Mouse (Mus musculus): Measurements from ENCODE around the gene Srd5a3. TPM values are rescaled to one million over a fixed set of nuclear protein-coding genes. Genes with fewer than 3 reads are reported as not detected.

Srd5a3 gene
- polyA plus RNA-seq, 1 experiment from 2014 or later = 48.1 TPM

- no peak for ATAC-seq
- Histone ChIP-seq H3K4me3 (ENCODE audit: low read depth, low read length) (no peak overlapping the region), H3K4me2 (replicated peaks; ENCODE audit: low read depth, low read length) (no peak overlapping the region), H3K27me3 (replicated peaks; ENCODE audit: insufficient read depth, low read length) (no peaks in the 10 kb centered on the region), H3K9ac (replicated peaks; ENCODE audit: low read depth) (no peak overlapping the region), H3K27ac (ENCODE audit: low read length) (no peak overlapping the region), H3K9me3 (ENCODE audit: low read length) (no peaks in the 10 kb centered on the region), H3K4me1 (ENCODE audit: insufficient read depth, low read depth, low read length) (no peaks in the 10 kb centered on the region), H3K36me3 (ENCODE audit: insufficient read depth, low read length) (no peaks in the 10 kb centered on the region)
- no peak for DNase-seq (ENCODE audit: low spot score)
- 75% methylated on average over 7 of the region's 7 CpGs for WGBS
- TF ChIP-seq CTCF (IDR thresholded peaks at IDR 0.05) (no peak), EP300 (IDR thresholded peaks at IDR 0.05) (no peak)
Measured at GRCm38 (mm10) chr5:76164827-76165226, 24.8 kb downstream of the Srd5a3 start.

- Histone ChIP-seq H3K9ac (replicated peaks; ENCODE audit: low read depth) (no peak overlapping the region), H3K27me3 (replicated peaks; ENCODE audit: insufficient read depth, low read length) (no peaks in the 10 kb centered on the region), H3K36me3 (ENCODE audit: insufficient read depth, low read length) (no peaks in the 10 kb centered on the region), H3K4me1 (ENCODE audit: insufficient read depth, low read depth, low read length) (no peaks in the 10 kb centered on the region), H3K27ac (ENCODE audit: low read length) (no peak overlapping the region), H3K9me3 (ENCODE audit: low read length) (no peaks in the 10 kb centered on the region), H3K4me3 (ENCODE audit: low read depth, low read length) (no peak overlapping the region), H3K4me2 (replicated peaks; ENCODE audit: low read depth, low read length) (no peak overlapping the region)
- TF ChIP-seq CTCF (IDR thresholded peaks at IDR 0.05) = no peak
- DNase-seq (ENCODE audit: low spot score) (no peak), ATAC-seq (no peak)
- WGBS = 68% methylated on average over 4 of the region's 4 CpGs
Measured at GRCm38 (mm10) chr5:76170522-76170921, 30.5 kb downstream of the Srd5a3 start.

- TF ChIP-seq CTCF (IDR thresholded peaks at IDR 0.05) (no peak), EP300 (IDR thresholded peaks at IDR 0.05) (no peak)
- Histone ChIP-seq H3K9ac (replicated peaks; ENCODE audit: low read depth) (no peak overlapping the region), H3K27me3 (replicated peaks; ENCODE audit: insufficient read depth, low read length) (no peaks in the 10 kb centered on the region), H3K36me3 (ENCODE audit: insufficient read depth, low read length) (no peaks in the 10 kb centered on the region), H3K4me1 (ENCODE audit: insufficient read depth, low read depth, low read length) (no peaks in the 10 kb centered on the region), H3K4me3 (ENCODE audit: low read depth, low read length) (no peak overlapping the region), H3K9me3 (ENCODE audit: low read length) (no peaks in the 10 kb centered on the region), H3K4me2 (replicated peaks; ENCODE audit: low read depth, low read length) (no peak overlapping the region), H3K27ac (ENCODE audit: low read length) (no peak overlapping the region)
- no peak for DNase-seq (ENCODE audit: low spot score)
- no peak for ATAC-seq
Measured at GRCm38 (mm10) chr5:76171039-76171438, 31.0 kb downstream of the Srd5a3 start.

GRCm38 (mm10) chr5:76175051-76175450 is 35.0 kb downstream of the Srd5a3 start:
- no peak overlapping the region for H3K4me3 ChIP-seq (ENCODE audit: low read depth, low read length)
- H3K4me2 ChIP-seq (replicated peaks; ENCODE audit: low read depth, low read length) = no peak overlapping the region
- peaks cover 4% of the 10 kb centered on the region; the same call in 1 of the 2 replicates for H3K4me1 ChIP-seq (ENCODE audit: insufficient read depth, low read depth, low read length)
- TF ChIP-seq CTCF (IDR thresholded peaks at IDR 0.05) (no peak), EP300 (IDR thresholded peaks at IDR 0.05) (no peak)
- 84% methylated on average over 4 of the region's 4 CpGs for WGBS
- DNase-seq (ENCODE audit: low spot score) (no peak), ATAC-seq (no peak)
- H3K36me3 ChIP-seq (ENCODE audit: insufficient read depth, low read length) = no peaks in the 10 kb centered on the region
- H3K27me3 ChIP-seq (replicated peaks; ENCODE audit: insufficient read depth, low read length) = no peaks in the 10 kb centered on the region
- H3K27ac ChIP-seq (ENCODE audit: low read length) = no peak overlapping the region
- H3K9me3 ChIP-seq (ENCODE audit: low read length) = no peaks in the 10 kb centered on the region
- H3K9ac ChIP-seq (replicated peaks; ENCODE audit: low read depth) = no peak overlapping the region

- ATAC-seq (peak; percentile 87), DNase-seq (ENCODE audit: low spot score) (peak; percentile 61)
- H3K36me3 ChIP-seq (ENCODE audit: insufficient read depth, low read length) = no peaks in the 10 kb centered on the region
- H3K27ac ChIP-seq (ENCODE audit: low read length) = peak overlapping the region; percentile 55; the same call in 1 of the 2 replicates
- no peak overlapping the region for H3K9ac ChIP-seq (replicated peaks; ENCODE audit: low read depth)
- H3K4me1 ChIP-seq (ENCODE audit: insufficient read depth, low read depth, low read length) = peaks cover 4% of the 10 kb centered on the region; the same call in 1 of the 2 replicates
- H3K4me2 ChIP-seq (replicated peaks; ENCODE audit: low read depth, low read length) = no peak overlapping the region
- no peaks in the 10 kb centered on the region for H3K9me3 ChIP-seq (ENCODE audit: low read length)
- 30% methylated on average over 3 of the region's 3 CpGs for WGBS
- no peak overlapping the region for H3K4me3 ChIP-seq (ENCODE audit: low read depth, low read length)
- H3K27me3 ChIP-seq (replicated peaks; ENCODE audit: insufficient read depth, low read length) = no peaks in the 10 kb centered on the region
- TF ChIP-seq CTCF (IDR thresholded peaks at IDR 0.05) = no peak
- TF ChIP-seq EP300 (IDR thresholded peaks at IDR 0.05) = no peak
Measured at GRCm38 (mm10) chr5:76176411-76176810, 36.3 kb downstream of the Srd5a3 start.

GRCm38 (mm10) chr5:76176841-76177240 is 36.8 kb downstream of the Srd5a3 start:
- WGBS = 32% methylated on average over 11 of the region's 11 CpGs
- Histone ChIP-seq H3K4me3 (ENCODE audit: low read depth, low read length) (no peak overlapping the region), H3K4me2 (replicated peaks; ENCODE audit: low read depth, low read length) (no peak overlapping the region), H3K27me3 (replicated peaks; ENCODE audit: insufficient read depth, low read length) (no peaks in the 10 kb centered on the region), H3K4me1 (ENCODE audit: insufficient read depth, low read depth, low read length) (peaks cover 4% of the 10 kb centered on the region; the same call in 1 of the 2 replicates), H3K9ac (replicated peaks; ENCODE audit: low read depth) (no peak overlapping the region), H3K27ac (ENCODE audit: low read length) (peak overlapping the region; percentile 55; the same call in 1 of the 2 replicates), H3K9me3 (ENCODE audit: low read length) (no peaks in the 10 kb centered on the region), H3K36me3 (ENCODE audit: insufficient read depth, low read length) (no peaks in the 10 kb centered on the region)
- peak; percentile 62 for DNase-seq (ENCODE audit: low spot score)
- peak; percentile 93 for ATAC-seq
- TF ChIP-seq CTCF (IDR thresholded peaks at IDR 0.05) (no peak), EP300 (IDR thresholded peaks at IDR 0.05) (no peak; the same call in 1 of the 2 replicates)

- Histone ChIP-seq H3K36me3 (ENCODE audit: insufficient read depth, low read length) (no peaks in the 10 kb centered on the region), H3K27me3 (replicated peaks; ENCODE audit: insufficient read depth, low read length) (no peaks in the 10 kb centered on the region), H3K9me3 (ENCODE audit: low read length) (no peaks in the 10 kb centered on the region), H3K27ac (ENCODE audit: low read length) (no peak overlapping the region), H3K4me3 (ENCODE audit: low read depth, low read length) (no peak overlapping the region), H3K9ac (replicated peaks; ENCODE audit: low read depth) (no peak overlapping the region), H3K4me1 (ENCODE audit: insufficient read depth, low read depth, low read length) (peaks cover 4% of the 10 kb centered on the region; the same call in 1 of the 2 replicates), H3K4me2 (replicated peaks; ENCODE audit: low read depth, low read length) (no peak overlapping the region)
- no peak for ATAC-seq
- TF ChIP-seq EP300 (IDR thresholded peaks at IDR 0.05) = no peak
- no peak for TF ChIP-seq CTCF (IDR thresholded peaks at IDR 0.05)
- 67% methylated on average over 7 of the region's 7 CpGs for WGBS
- DNase-seq (ENCODE audit: low spot score) = no peak
Measured at GRCm38 (mm10) chr5:76177664-76178063, 37.6 kb downstream of the Srd5a3 start.

All from lung, postnatal 0 days (tissue).